Mouse (Mus musculus): ENCODE results near the gene Hps1.
"Not testable (repeated sequence)": the region's sequence is repeated elsewhere in the genome, so short reads cannot be mapped to it uniquely, and the experiment has no call there.

GRCm38 (mm10) chr19:42780156-42780538 is 369 bp upstream of the Hps1 start:
- TF ChIP-seq CTCF (IDR thresholded peaks at IDR 0.05; ENCODE audit: borderline replicate concordance, extremely low read depth, insufficient read depth, insufficient read length); POLR2A (IDR thresholded peaks at IDR 0.05; ENCODE audit: borderline replicate concordance, extremely low read depth, insufficient read depth, insufficient read length, poor library complexity, severe bottlenecking): not testable (repeated sequence)

Measured in brain, embryonic 14.5 days (tissue).